Mouse (Mus musculus): ENCODE measurements around the gene Prap1.
A peak's percentile ranks its signal among the peaks of the same experiment; 100 is the strongest.

The Prap1 gene

GRCm38 (mm10) chr7:140135106-140135770 is 42.0 kb downstream of the Prap1 start:
- no peak for DNase-seq

GRCm38 (mm10) chr7:140137135-140138020 is 44.2 kb downstream of the Prap1 start, which contains the start of gene Mtg1:
Gene Mtg1, plus strand, starts transcription at chr7:140137564.
- peak; percentile 96 for DNase-seq

GRCm38 (mm10) chr7:140138021-140138310 is 44.8 kb downstream of the Prap1 start:
- DNase-seq: no peak

DNA sequence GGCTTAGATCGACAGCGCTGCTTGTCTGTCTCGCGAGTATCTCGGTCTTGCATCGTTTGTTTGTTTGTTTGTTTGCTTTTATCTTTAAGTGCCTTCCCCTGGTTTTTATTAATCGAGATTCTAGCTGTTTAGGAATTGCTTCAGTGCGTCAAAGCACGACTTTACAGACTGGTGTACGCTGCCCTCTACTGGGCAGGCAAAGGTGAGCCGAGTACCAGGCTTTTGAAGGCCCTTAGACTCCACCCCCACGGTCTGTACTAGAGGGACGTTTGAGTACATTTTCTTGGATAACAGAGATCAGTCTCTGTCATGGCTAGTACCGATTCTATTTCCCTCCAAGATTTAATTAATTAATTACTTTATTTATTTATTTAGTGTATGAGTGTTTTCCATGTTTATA is 48.2 kb downstream of the Prap1 start:
- no peak for DNase-seq

DNA sequence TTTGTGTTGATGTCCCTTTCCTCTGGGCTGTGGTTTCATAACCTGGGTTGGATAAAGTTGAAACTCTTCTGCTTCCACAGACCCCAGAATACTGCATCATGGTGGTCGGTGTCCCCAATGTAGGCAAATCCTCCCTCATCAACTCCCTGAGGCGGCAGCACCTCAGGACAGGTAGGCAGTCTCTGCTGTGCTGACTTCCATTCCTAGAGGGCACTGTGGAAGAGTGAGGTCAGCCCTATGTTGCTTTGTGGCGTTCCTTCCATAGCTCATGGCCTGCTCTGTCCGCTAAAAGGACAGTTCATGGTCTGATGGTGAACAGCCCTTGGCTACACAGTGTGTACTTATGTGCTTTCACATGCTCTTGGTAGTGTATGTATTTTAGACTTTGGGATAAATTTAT is 51.4 kb downstream of the Prap1 start:
- no peak for DNase-seq
